Mouse (Mus musculus): ENCODE results near the gene Fam213b.

Fam213b gene

DNA sequence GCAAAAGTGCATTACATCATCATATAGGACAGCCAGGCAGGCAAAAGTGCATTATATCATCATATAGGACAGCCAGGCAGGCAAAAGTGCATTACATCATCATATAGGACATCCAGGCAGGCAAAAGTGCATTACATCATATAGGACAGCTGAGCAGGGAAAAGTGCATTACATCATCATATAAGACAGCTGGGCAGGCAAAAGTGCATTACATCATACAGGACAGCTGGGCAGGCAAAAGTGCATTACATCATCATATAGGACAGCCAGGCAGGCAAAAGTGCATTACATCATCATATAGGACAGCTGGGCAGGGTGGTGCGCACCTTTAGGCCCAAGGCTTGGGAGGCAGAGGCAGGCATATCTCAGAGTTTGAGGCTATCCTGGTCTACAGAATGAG, 46.2 kb downstream of the Fam213b start:
- no peak for DNase-seq (ENCODE audit: low read depth, low spot score)

Data from CD4-positive helper T cell, adult 2 months (primary cell).